Mouse (Mus musculus) megakaryocyte, embryonic 14.5 days (primary cell): ENCODE measurements around the gene Spata13. TPM values are rescaled to one million over a fixed set of nuclear protein-coding genes. Genes with fewer than 3 reads are reported as not detected.
A peak's percentile ranks its signal among the peaks of the same experiment; 100 is the strongest.

ENCODE experiments used
- H3K27me3 ChIP-seq: replicated peaks from 2 replicates; pipeline ENCODE3; 2012; ENCODE audit warnings: inconsistent platforms
- H3K36me3 ChIP-seq: replicated peaks from 2 replicates; pipeline ENCODE3; 2012; ENCODE audit warnings: low read length, inconsistent platforms, mixed read lengths
- H3K4me1 ChIP-seq: 2 replicates; pipeline ENCODE4 v1.6.1; 2012; ENCODE audit warnings: inconsistent platforms
- H3K4me3 ChIP-seq: replicated peaks from 2 replicates; pipeline ENCODE3; 2012; ENCODE audit warnings: moderate library complexity, mild to moderate bottlenecking, inconsistent platforms
- H3K9me3 ChIP-seq: 2 replicates; pipeline ENCODE4 v1.6.1; 2012; ENCODE audit warnings: inconsistent platforms
- FLI1 ChIP-seq: IDR thresholded peaks from 2 replicates; pipeline ENCODE4 v1.6.1; 2012; ENCODE audit warnings: low read length, inconsistent platforms, mixed read lengths
- GATA1 ChIP-seq: IDR thresholded peaks from 3 replicates; pipeline ENCODE4 v1.6.1; 2012; ENCODE audit warnings: mixed read lengths, low read length, inconsistent platforms, borderline replicate concordance
- polyA plus RNA-seq: library from polyadenylated mRNA; stranded (reverse); fragments of >175 nt; gene quantifications from 2 replicates; pipeline ENCODE4 v1.2.3, GENCODE M21; 2012; ENCODE audit warnings: low replicate concordance; ENCODE audit not compliant: insufficient read depth

Spata13 gene
- polyA plus RNA-seq, 1 experiment = 1.1 TPM

GRCm38 (mm10) chr14:60727130-60727529 is 93.3 kb downstream of the Spata13 start:
- peaks cover 7% of the 10 kb centered on the region for H3K9me3 ChIP-seq
- H3K36me3 ChIP-seq = no peaks in the 10 kb centered on the region
- no peak overlapping the region for H3K4me3 ChIP-seq
- peaks cover 2% of the 10 kb centered on the region for H3K27me3 ChIP-seq
- TF ChIP-seq FLI1 (no peak), GATA1 (no peak)
- H3K4me1 ChIP-seq = peaks cover 15% of the 10 kb centered on the region

- no peaks in the 10 kb centered on the region for H3K27me3 ChIP-seq
- H3K36me3 ChIP-seq = no peaks in the 10 kb centered on the region
- peaks cover 57% of the 10 kb centered on the region for H3K4me1 ChIP-seq
- H3K9me3 ChIP-seq = peaks cover 7% of the 10 kb centered on the region
- H3K4me3 ChIP-seq = no peak overlapping the region
- TF ChIP-seq FLI1 (no peak), GATA1 (no peak)
Measured at GRCm38 (mm10) chr14:60732081-60732480, 98.3 kb downstream of the Spata13 start.

GRCm38 (mm10) chr14:60732787-60733186 is 99.0 kb downstream of the Spata13 start:
- Histone ChIP-seq H3K36me3 (no peaks in the 10 kb centered on the region), H3K4me3 (peak overlapping the region; percentile 91), H3K9me3 (peaks cover 7% of the 10 kb centered on the region), H3K27me3 (no peaks in the 10 kb centered on the region), H3K4me1 (peaks cover 59% of the 10 kb centered on the region)
- no peak for TF ChIP-seq GATA1
- no peak for TF ChIP-seq FLI1

- TF ChIP-seq GATA1 = no peak
- TF ChIP-seq FLI1 = no peak
- H3K27me3 ChIP-seq = no peaks in the 10 kb centered on the region
- H3K4me3 ChIP-seq = peak overlapping the region; percentile 91
- peaks cover 7% of the 10 kb centered on the region for H3K9me3 ChIP-seq
- peaks cover 68% of the 10 kb centered on the region for H3K4me1 ChIP-seq
- no peaks in the 10 kb centered on the region for H3K36me3 ChIP-seq
Measured at GRCm38 (mm10) chr14:60733706-60734105, 99.9 kb downstream of the Spata13 start.

- H3K4me1 ChIP-seq = peaks cover 78% of the 10 kb centered on the region
- no peak for TF ChIP-seq FLI1
- no peak for TF ChIP-seq GATA1
- H3K36me3 ChIP-seq = no peaks in the 10 kb centered on the region
- peak overlapping the region; percentile 77 for H3K4me3 ChIP-seq
- H3K27me3 ChIP-seq = no peaks in the 10 kb centered on the region
- H3K9me3 ChIP-seq = no peaks in the 10 kb centered on the region
Measured at GRCm38 (mm10) chr14:60735206-60735605, 101.4 kb downstream of the Spata13 start.

- Histone ChIP-seq H3K9me3 (no peaks in the 10 kb centered on the region), H3K36me3 (peaks cover 3% of the 10 kb centered on the region), H3K27me3 (no peaks in the 10 kb centered on the region), H3K4me3 (peak overlapping the region; percentile 91), H3K4me1 (peaks cover 86% of the 10 kb centered on the region)
- TF ChIP-seq GATA1 (no peak), FLI1 (no peak)
Measured at GRCm38 (mm10) chr14:60735848-60736547, 102.2 kb downstream of the Spata13 start.

- peak overlapping the region; percentile 91 for H3K4me3 ChIP-seq
Measured at GRCm38 (mm10) chr14:60736591-60737192, 102.9 kb downstream of the Spata13 start.

GRCm38 (mm10) chr14:60737202-60737611 is 103.4 kb downstream of the Spata13 start:
- H3K36me3 ChIP-seq = peaks cover 11% of the 10 kb centered on the region

More at GRCm38 (mm10) chr14:60736591-60737192, 102.9 kb downstream of the Spata13 start:
- no peaks in the 10 kb centered on the region for H3K9me3 ChIP-seq
- no peaks in the 10 kb centered on the region for H3K27me3 ChIP-seq
- TF ChIP-seq GATA1 (no peak), FLI1 (peak; percentile 19; the same call in 1 of the 2 replicates)
- H3K4me1 ChIP-seq = peaks cover 93% of the 10 kb centered on the region
- H3K36me3 ChIP-seq = peaks cover 6% of the 10 kb centered on the region

GRCm38 (mm10) chr14:60738434-60738938 is 104.7 kb downstream of the Spata13 start:
- H3K4me3 ChIP-seq = peak overlapping the region; percentile 88
- H3K36me3 ChIP-seq = peaks cover 18% of the 10 kb centered on the region
- TF ChIP-seq FLI1 (no peak), GATA1 (no peak)
- no peaks in the 10 kb centered on the region for H3K9me3 ChIP-seq
- H3K4me1 ChIP-seq = peaks cover 89% of the 10 kb centered on the region
- no peaks in the 10 kb centered on the region for H3K27me3 ChIP-seq

More at GRCm38 (mm10) chr14:60737202-60737611, 103.4 kb downstream of the Spata13 start:
- Histone ChIP-seq H3K27me3 (no peaks in the 10 kb centered on the region), H3K9me3 (no peaks in the 10 kb centered on the region), H3K4me3 (peak overlapping the region; percentile 91), H3K4me1 (peaks cover 93% of the 10 kb centered on the region)
- TF ChIP-seq FLI1 (no peak), GATA1 (no peak)

GRCm38 (mm10) chr14:60739155-60739554 is 105.4 kb downstream of the Spata13 start:
- H3K4me1 ChIP-seq = peaks cover 88% of the 10 kb centered on the region
- H3K4me3 ChIP-seq = no peak overlapping the region

More at GRCm38 (mm10) chr14:60739155-60739554, 105.4 kb downstream of the Spata13 start:
- Histone ChIP-seq H3K9me3 (no peaks in the 10 kb centered on the region), H3K36me3 (peaks cover 18% of the 10 kb centered on the region), H3K27me3 (no peaks in the 10 kb centered on the region)
- TF ChIP-seq FLI1 = no peak
- TF ChIP-seq GATA1 = no peak
